Mouse (Mus musculus) urinary bladder, postnatal 14 days (tissue): ENCODE measurements at regions not wholly inside any gene's neighbourhood (a gene's known extent, or its start where the extent isn't known, plus 50 kb on each side); places are given as distances from the start of the nearest gene placed in this dataset.

Source experiments
- DNase-seq: peaks from one replicate; pipeline ENCODE4 v3.0.0; 2021; ENCODE audit warnings: low spot score

DNA sequence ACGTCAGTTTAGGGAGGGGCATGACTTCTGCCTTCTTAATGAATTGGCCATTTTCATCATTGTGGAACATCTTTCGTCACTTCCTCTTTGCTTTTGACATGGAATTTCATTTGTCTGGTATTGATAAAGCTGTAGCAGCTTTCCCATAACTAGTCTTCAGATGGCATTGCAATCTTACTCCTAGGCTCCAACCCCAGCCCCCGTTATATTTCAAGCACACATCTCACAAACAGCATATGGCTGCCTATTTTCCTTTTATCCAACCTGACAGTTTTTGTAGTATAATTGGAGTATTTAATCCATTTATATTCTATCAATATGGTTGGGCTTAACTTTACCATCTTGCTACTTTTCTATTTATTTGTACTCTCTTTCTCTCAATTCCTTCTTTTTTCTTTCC, 114.5 kb upstream of the Map1b start:
- DNase-seq = no peak

DNA sequence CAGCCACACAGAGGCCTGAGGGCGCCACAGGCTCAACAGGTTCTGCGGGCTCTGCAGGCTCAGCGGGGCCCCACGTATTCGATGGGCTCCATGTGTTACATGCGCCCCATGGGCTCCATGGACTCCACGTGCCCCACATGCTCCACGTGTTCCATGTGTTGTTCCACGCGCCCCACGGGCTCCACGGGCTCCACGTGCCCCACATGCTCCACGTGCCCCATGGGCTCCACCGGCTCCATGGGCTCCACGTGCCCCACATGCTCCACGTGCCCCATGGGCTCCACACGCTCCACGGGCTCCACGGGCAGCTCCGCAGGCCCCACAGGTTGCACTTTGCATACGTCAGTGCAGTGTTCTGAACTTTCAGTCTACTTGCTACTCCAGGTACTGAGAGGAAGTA, 114.0 kb upstream of the Map1b start:
- DNase-seq = no peak

DNA sequence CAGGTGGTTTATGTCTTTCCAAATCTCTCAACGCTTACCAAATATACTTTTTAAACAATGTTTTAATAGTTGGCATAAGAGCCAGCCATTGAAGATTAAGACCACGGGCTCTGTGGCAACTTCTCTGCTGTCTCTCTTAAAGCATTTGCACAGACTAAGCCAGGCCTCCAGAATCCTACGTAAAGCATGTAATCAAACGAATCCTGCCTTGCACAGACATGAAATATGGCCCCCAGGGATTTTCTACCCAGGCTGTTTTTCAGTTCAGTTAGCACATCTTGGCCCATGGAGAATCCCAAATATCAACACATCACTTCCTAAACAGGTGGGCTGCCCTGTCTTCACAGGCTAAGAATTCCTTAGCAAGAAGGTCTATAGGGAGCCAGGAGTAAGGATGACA, 108.9 kb upstream of the Map1b start:
- no peak for DNase-seq

DNA sequence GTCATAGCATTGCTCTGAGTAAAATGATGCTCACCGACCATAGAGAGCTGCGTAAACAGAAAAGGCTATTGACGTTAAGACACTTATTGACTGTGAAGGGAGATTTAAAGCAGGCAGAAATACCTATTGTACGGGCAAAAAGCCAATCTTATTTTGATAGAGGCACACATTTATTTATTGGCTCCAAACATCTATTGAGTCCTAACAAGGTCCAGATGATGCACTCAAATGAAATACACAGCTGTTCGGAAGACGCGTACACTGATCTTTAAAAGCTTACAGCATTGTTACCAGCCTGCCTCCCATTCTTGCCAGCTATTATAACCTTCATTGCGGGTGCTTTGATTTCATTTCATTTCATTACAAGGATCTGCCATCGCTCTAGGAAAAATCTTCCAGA, 102.0 kb upstream of the Map1b start:
- no peak for DNase-seq

DNA sequence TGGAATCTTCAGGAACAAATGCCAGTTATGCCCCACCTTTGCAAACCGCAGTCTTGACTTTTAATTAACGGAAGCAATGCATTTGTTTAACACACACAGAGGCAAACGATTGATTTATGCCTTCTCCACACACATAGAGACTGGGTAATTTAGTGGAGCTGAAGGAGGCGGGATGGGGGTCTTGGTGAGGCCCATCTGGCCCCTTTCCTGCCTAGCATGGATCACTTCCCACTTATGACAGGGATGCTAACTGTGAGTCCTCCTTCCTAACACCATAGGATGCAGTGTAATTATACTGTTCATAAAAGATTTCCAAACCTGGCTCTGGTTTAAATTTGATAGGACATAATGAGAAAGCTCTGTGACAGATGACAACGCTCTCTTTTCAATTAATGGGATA, 101.1 kb upstream of the Map1b start:
- no peak for DNase-seq

DNA sequence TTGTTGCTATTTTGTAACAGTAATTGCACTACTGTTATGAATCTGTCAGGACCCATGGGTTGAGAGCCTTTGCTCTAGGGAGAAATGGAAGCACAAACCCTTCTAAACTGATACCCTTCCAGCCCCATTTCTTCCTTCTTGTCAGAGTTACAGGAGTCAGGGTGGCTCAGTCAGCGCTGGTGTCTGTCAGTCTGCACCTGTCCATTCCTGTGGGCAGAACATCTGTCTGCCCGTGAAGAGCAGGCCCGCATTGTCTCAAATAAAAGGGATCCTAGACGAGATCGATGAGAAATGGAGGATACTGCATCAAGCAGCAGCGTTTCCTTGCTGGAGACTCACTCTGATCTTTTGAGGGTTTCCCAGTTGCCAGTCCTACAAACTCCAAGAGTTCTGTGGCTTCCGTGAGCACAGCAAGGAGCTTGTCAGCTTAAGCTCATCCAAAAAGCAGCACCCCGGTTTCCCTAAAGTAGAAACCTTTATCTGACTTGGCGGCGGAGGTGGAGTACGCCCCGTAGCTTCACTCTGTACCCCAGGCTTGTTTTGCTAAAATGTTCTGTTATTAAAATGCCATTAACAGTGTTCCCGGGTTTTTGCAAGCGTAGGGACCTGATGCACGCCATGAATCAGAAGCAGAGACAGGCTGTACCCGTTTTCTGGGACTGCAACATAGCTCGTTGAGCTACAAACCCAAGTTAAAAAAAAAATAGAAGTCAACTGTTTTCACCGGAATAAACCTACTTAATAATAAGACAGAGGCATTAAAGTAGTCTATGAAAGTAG, 95.6 kb upstream of the Map1b start:
- no peak for DNase-seq

DNA sequence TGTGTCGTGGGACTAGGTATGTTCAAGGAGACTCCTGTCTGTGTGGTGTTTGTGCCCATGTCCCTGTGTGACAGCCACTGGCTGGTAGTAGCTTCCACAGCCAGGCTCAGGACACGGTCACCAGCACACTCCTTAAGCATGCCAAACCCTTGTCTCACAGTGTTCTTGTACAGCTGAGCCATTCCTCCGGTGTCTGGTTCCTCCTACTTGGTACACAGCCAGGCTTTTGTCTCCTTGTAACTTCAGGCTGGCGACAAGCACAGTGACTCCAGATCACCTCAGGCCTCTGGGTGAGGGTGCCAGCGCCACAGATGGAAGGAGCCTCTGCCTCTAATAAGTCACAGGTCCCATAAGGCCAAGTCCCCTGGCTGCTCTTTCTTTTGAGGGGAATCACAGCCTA, 94.2 kb upstream of the Map1b start:
- peak; percentile 5 for DNase-seq

DNA sequence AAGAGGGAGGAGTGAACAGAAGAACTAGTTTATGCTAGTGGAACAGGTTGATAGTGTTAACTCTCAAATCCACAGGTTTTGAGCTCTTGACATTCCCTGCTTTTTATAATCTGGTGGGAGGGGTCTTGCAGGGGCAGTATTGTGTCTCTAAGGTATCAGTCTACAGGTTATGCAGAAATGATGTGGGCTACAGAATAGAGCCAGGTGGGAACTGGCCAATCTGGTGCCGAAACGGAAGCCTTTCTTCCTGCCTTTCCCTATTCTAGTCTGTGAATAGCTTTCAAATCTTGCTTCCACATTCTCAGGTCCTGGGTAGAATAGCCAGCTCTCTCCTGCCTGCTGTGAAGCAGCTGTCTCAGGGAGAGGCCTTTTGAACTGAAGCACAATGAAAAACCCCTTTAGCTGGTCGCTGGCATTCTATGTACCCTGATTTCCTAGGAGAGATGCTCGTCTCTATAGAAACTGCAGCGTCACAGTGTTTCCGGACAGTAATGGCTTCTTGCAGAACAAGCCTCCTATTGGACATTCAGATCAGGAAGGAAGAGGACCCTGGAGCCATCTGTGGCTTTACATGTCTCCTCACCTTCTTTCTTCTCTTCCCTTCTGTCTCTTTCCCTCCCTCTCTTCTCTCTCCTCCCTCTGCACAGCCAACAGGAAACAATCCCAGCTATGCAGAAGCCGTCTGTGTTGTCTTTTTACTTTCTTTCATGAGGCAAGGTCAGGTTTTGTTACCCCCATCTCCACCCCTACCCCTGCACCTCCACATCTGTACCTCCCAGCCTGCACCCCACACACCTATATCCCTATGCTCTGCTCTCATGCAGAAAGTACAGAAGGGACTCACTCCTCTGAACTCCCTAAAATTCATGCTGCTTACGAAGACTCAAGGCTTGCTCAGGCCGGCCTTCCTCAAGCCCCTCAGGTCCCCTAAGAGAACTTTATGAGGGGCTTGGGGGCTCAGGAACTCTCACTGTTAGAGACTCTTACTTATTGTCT, 93.1 kb upstream of the Map1b start:
- no peak for DNase-seq

DNA sequence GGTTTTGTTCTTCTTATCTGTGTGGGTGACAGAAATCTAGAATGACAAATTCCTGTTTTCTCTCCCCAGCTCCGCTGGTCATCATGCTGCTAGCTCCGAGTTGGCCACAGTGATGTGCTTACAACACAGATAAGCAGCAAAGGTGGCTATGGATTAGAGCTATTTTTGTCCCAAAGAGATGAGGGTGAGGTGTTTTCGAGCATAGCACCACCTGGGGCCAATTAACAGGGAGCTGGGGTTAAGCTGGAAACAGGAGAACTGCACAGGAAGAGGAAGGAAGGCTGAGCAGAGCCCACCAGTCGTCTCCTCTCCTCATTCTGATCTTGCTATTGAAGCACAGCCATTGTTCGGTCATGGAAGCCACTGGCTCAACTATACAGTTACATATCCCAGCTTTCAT, 92.3 kb upstream of the Map1b start:
- DNase-seq = no peak

DNA sequence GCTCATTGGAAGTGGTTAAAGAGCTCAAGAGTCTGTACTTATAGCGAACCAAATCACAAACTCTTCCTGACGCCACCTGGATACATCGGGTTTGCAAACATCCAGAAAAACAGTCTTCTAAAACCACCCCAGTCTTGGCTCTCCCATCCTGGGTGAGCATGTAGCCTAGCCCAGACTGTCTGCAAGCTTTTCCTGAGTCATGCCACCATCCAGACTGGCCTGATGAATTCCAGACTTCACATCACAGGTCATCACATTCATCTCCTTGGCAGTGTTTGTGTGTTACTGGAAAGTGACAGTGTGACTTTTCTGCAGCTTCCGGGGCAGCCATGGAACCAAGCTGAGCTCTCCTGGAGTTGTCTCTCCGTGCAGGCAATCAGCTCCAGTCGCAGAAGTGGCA, 90.9 kb upstream of the Map1b start:
- no peak for DNase-seq

DNA sequence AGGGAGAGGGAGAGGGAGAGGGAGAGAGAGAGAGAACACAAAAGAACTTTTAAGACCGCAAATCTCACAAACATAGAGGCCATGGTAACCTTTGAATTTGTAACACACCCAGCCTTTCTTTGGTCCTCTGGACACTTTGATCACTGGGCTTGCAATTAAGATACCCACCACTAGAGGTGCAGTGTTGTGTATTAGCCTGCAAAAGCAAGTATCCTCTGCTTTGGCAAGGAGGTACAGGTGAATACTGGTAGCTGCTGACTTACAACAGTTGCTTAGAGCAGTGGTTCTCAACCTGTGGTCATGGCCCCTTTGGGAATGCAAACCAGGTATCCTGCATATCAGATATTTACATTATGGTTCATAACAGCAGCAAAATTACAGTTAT, 90.3 kb upstream of the Map1b start:
- no peak for DNase-seq

DNA sequence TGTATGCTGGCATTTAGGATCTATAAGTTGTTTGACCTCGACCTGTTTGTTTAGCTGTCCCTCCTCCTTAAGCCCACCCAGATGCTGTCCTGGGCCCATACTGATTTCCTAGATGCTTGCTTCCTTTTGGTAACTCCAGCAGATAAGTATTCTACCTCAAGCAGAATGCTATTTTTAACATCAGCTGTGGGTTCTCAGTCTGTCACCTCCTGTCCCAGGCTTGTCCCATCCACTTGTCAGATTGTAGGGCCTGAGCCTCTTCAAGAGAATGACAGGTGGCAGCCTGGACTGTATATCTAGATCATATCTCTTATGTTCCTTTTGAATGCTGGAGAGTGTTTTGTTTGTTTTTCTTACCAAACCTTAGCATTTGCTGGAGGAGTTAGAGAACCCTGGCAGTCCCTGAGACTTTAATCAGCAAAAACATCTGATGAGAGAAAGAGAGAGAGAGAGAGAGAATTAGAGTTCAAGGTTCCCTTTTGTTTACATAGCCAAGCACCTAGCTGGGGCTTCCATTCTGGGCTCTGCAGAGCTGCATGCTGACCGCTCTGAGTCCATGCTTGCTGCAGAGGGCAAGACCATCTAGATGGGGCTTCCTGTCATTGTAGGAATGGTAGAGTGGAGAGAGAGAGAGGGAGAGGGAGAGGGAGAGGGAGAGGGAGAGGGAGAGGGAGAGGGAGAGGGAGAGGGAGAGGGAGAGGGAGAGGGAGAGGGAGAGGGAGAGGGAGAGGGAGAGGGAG, 89.7 kb upstream of the Map1b start:
- DNase-seq = no peak

DNA sequence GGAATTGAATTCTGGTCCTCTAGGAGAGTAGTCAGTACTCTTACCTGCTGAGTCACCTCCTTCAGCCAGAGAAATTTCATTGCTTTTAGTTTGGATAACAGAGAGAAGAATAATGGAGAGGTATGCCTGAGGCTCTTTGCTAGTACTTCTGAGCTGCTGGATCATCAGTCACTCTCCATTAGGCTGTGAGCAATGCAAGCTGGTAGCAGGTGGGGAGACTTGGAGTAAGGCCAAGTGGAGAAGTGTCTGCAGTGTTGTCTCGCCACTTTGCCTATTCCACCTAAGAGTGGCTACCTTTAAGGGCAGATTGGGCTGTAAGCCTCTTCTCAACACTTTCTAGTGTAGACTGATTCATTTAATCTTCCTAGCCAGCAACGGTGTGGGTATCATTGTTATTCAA, 81.6 kb upstream of the Map1b start:
- DNase-seq = no peak

DNA sequence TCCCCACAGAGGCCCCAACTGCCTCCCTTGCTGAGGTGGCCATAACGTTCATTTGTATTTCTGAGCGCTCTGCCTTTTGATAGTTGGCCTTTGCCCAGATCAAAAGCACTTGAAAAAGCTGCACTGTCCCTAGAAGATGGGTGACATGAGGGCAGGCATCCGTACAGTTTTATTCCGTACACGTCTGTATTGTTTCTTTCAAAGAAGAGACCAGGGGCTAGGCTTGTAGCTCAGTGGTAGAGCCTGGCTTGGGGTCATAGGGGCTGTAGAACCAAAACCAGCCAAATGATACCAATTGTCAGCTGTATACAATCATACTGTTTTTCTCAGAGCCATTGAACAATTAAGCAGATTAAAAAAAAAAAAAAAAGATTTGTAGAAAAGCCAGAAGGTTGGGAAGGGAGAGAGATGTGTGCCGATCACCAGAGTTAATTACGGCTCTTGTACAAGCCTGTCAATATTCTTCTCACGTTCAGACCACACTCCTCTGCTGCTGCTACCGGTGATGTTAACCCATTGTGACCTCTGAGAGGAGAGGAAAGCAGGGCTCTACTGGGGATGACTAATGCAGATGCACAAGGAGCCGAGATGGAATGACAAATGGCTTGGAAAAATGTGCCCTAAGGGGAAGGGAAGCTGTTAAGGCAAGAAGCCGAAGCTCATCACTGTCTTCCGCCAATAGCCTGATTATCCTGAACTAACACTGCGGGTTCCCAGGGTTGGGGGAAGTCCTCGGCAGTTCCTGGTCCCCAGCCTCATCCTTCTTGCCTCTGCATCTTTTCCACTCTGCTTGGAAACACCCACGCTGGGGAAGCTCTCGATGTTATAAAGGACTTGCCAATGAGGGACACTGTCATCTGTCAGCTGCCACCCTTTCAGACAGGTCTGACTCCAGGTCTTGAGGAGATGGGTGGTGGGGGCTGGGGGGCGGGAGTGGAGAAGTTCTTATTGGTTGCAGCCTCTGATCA, 77.8 kb upstream of the Map1b start:
- DNase-seq = no peak

DNA sequence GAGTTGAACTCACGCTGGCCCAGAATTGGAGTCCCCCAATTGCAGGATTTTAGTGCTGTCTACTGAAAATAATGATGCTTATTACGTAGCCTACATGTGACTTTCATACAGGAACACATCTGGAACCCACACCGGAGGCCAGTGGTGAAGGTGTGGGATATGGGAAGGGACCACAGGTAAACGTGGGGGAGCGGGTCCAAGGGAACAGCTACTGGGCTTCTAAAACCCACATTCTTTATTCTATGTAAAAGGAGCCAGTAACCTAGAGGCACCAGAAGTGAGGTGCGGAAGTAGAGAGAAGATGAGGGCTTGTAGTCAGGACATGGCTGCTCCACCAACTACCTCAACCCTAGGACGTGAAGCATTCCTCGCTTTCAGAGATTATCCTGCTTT, 76.9 kb upstream of the Map1b start:
- no peak for DNase-seq

DNA sequence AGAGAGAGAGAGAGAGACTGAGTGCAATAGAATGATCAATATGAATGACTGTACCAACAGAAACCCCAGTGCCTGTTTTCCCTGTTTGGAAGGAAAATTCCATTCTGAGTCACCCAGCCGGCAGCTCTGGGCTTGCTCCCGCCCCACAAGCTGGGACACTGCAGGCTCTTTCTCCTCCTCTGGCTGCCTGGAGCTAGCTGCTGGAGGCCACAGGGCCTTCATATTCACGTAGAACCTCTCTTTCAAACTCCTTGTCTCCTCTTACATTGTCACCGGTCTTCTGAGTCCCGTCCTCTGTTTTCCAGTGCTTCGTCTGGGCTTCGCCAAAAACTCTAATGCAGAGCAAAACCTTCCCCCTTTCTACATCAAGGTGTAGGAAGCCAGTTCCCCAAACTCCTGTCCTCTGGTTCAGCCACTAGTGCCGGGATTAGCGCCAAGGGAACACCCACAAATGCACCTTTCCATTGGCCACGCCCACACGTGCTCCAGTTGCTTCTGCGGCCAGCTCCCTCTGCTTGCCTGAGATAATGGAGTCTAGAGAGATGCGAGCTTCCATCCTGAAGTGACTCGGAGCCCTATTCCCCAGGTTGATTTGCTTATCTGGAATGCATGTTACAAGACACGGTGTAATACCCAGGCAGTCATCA, 76.4 kb upstream of the Map1b start:
- DNase-seq = peak; percentile 55

DNA sequence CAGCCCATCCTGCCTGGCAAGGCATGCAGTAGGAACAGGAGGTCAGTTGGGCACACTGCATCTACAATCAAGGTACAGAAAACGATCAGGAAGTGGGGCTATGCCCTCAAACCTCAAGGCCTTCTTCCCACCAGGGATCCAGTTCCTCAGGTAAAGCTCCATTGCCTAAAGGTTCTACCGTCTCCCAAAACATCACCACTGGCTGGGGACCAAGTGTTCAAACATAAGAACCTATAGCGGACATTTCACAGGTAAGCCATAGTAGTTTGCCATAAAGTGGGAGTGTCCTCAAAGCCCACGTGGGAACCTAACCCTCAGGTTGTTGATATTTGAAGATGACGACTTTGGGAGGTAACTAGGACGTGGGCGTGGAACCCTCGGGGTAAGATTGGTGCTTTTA, 72.3 kb upstream of the Map1b start:
- DNase-seq = no peak

DNA sequence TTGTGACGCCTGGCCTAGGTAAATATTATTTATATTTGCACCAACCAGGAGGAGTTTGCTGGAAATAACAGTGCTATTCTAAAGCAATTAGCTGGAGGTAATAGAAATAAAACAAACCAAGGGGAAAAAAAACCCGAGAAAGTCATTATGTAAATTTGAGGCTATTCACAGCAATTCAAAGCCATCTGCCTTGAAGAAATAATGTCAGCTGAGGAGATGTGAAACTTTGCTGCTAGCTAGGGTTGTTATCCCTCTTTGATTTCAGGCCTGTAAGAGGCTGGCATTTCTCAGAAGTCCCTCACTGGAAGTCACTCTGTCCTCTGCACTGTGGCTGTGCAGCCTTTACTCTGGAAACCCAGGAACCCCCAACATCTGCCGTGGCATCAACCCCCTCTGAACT, 67.5 kb upstream of the Map1b start:
- no peak for DNase-seq

DNA sequence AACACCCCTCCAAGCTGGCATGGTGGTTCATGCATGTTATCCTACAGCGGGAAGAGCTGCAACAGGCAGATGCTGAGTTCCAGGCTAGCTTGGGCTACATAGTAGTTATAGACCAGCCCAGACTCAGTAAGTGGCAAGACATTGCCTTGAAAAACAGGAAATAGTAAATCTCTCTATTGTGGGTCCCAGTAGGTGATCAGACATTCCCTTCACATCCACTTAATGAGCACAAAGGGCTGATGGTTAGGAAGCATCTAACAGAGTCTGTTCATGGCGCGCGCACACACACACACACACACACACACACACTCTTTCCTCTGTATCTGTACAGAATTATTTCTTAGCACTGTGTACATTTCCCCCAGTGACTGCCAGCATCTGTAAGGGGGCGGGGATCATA, 64.0 kb upstream of the Map1b start:
- no peak for DNase-seq

DNA sequence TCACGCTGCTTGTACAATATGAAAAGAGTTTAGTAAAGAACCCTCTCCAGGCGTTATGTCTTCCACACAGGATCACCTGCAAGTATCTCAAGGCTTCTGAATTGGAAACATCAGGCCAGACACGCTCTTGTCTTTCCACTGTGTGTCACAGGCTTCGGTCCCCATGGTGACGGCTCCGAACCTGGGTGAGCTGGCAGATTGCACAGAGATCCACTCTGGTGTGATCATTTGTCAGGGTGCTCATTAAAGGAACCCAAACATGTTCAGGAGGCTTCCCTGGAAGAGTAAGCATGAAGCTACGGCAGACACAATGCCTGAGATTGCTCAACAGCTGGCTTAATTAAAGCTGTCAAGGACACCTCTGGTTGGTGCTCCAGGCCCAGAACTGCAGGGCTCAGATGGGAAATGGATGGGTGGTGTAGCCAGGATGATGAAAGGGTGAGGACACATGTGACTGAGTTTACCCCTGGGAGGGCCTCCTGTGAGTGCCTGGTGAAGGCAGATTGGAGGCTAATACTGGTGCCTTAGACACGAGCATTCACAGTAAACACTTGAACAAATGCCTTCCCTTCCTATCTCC, 63.3 kb upstream of the Map1b start:
- DNase-seq = no peak

DNA sequence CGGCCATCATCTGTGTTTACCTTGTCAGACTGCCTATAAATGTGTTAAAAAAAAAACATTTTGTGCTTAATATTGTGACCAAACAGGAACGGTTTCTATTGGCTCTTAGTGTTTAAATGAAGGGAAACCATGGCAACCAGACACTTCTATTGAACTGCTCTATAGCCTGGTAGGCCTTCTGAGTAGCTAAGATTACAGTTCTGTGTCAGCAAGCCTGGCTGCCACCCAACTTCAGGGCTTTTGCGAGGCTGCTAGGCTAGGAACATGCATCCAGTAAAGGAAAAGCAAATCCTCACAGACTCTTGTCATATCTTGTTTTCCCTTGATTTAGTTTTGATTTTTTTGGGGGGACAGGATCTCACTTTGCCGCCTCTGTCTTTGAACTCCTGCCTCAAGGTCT, 61.3 kb upstream of the Map1b start:
- no peak for DNase-seq
